Mouse (Mus musculus) liver, embryonic 14.5 days (tissue): ENCODE data around the gene Prpf3. TPM values are rescaled to one million over a fixed set of nuclear protein-coding genes. Genes with fewer than 3 reads are reported as not detected.

Experiments
- ATAC-seq: fragments of 200-750 bp; cut with Nextera tagmentation; 2 replicates; pipeline ENCODE4 v1.8.0; 2017; ENCODE audit warnings: moderate number of reproducible peaks, mild to moderate bottlenecking, moderate library complexity; ENCODE audit not compliant: insufficient read depth
- DNase-seq, 3 experiments: peaks; one replicate each; pipeline ENCODE4 v3.0.0-alpha.2; 2012 to 2013; ENCODE audit warnings: low read depth in 3 of 3, low spot score in 3 of 3
- H3K27ac ChIP-seq: fragments of 300-500 bp; sonication (generic); 2 replicates; pipeline ENCODE4 v1.5.1; 2014; ENCODE audit warnings: moderate library complexity, mild to moderate bottlenecking, control low read depth, inconsistent platforms
- H3K27me3 ChIP-seq: fragments of 300-500 bp; sonication (generic); 2 replicates; pipeline ENCODE4 v1.6.1; 2014; ENCODE audit warnings: mild to moderate bottlenecking, low read length, moderate library complexity; ENCODE audit not compliant: control insufficient read depth, insufficient read depth
- H3K36me3 ChIP-seq: fragments of 300-500 bp; sonication (generic); replicated peaks from 2 replicates; pipeline ENCODE4 v1.6.1; 2014; ENCODE audit warnings: low read depth; ENCODE audit not compliant: control insufficient read depth, insufficient read depth
- H3K4me1 ChIP-seq, 2 experiments: fragments of 200-500 bp in 1 of 2; fragments of 300-500 bp in 1 of 2; sonication (generic) in 1 of 2; replicated peaks; 2 replicates each; pipeline ENCODE4 v1.6.1; 2012 to 2014; ENCODE audit warnings: antibody characterized with exemption in 1 of 2, inconsistent platforms in 1 of 2, low read length in 1 of 2; ENCODE audit not compliant: control insufficient read depth in 2 of 2, insufficient read depth in 2 of 2
- H3K4me2 ChIP-seq: fragments of 300-500 bp; sonication (generic); 2 replicates; pipeline ENCODE4 v1.6.1; 2014; ENCODE audit warnings: low read depth, mild to moderate bottlenecking, control low read depth, moderate library complexity
- H3K4me3 ChIP-seq, 2 experiments: fragments of 200-500 bp in 1 of 2; fragments of 300-500 bp in 1 of 2; sonication (generic) in 1 of 2; 2 replicates each; pipeline ENCODE4 v1.5.1; 2012 to 2014; ENCODE audit warnings: low read depth in 2 of 2, low read length in 2 of 2, mild to moderate bottlenecking in 2 of 2, control low read depth in 1 of 2, inconsistent platforms in 1 of 2, moderate library complexity in 1 of 2; ENCODE audit not compliant: insufficient read depth in 1 of 2
- H3K9ac ChIP-seq: fragments of 300-500 bp; sonication (generic); replicated peaks from 2 replicates; pipeline ENCODE4 v1.6.1; 2014; ENCODE audit warnings: mild to moderate bottlenecking, control low read depth, moderate library complexity
- H3K9me3 ChIP-seq: fragments of 300-500 bp; sonication (generic); 2 replicates; pipeline ENCODE4 v1.6.1; 2016; ENCODE audit warnings: low read length, mixed read lengths; ENCODE audit not compliant: control insufficient read depth
- CTCF ChIP-seq: IDR thresholded peaks from 2 replicates; pipeline ENCODE4 v1.5.1; 2016; ENCODE audit warnings: antibody characterized with exemption, low read depth, control low read depth
- EP300 ChIP-seq: IDR thresholded peaks from 2 replicates; pipeline ENCODE4 v1.6.1; 2016; ENCODE audit warnings: antibody characterized with exemption, low read depth
- WGBS: fragments of 180-500 bp; shearing (Covaris S2); extraction: QIAGEN DNeasy Blood & Tissue Kit; methylation state at CpG from one replicate; pipeline ENCODE4 v1.1.7; 2014; ENCODE audit not compliant: insufficient replicate concordance; 5-methylcytosine and 5-hydroxymethylcytosine counted together
- polyA plus RNA-seq, 2 experiments: library from polyadenylated mRNA; depleted of rRNA in 1 of 2; stranded (reverse) in 1 of 2; unstranded in 1 of 2; fragments of >200 nt; fragmentation: Nextera tagmentation in 1 of 2; extraction: Ambion mirVana in 1 of 2; gene quantifications; 2 replicates each; pipeline versions ENCODE4 v1.2.1 to v1.2.3; 2012 to 2014

Prpf3 gene
- 9.9 and 18.9 TPM in 2 replicates for polyA plus RNA-seq (2012; rRNA removed)
- polyA plus RNA-seq (2014; fragmentation: Nextera tagmentation; extraction: Ambion mirVana) = 27.2 and 27.5 TPM in 2 replicates

GRCm38 (mm10) chr3:95855502-95856089, at the start of gene Prpf3:
Gene Prpf3, minus strand, starts transcription at chr3:95855885.
- no peak for TF ChIP-seq CTCF
- peak within 1 kb of the TSS; percentile 87 to 99 for H3K4me3 ChIP-seq
- H3K36me3 ChIP-seq = peaks cover 24% of the 10 kb centered on the region
- peaks cover 18% of the 10 kb centered on the region in 2 experiments for H3K4me1 ChIP-seq
- peak within 1 kb of the TSS; percentile 77 for H3K27ac ChIP-seq
- DNase-seq (peak; percentile 83 to 86 (median 84)), ATAC-seq (peak; percentile 96)
- H3K27me3 ChIP-seq = no peaks in the 10 kb centered on the region
- peak within 1 kb of the TSS; percentile 77 for H3K9ac ChIP-seq
- under 1% methylated on average over 56 of the region's 56 CpGs for WGBS
- no peaks in the 10 kb centered on the region for H3K9me3 ChIP-seq
- peak within 1 kb of the TSS; percentile 93 for H3K4me2 ChIP-seq

- whole genome bisulfite sequencing = 1% methylated on average over 15 of the region's 15 CpGs
- ATAC-seq (no peak), DNase-seq (no peak)
- peak within 1 kb of the TSS; percentile 33 to 39 for H3K4me3 ChIP-seq
- peaks cover 47% of the 10 kb centered on the region for H3K27me3 ChIP-seq
- H3K4me2 ChIP-seq = peak within 1 kb of the TSS; percentile 60
- peak within 1 kb of the TSS; percentile 34 for H3K27ac ChIP-seq
- H3K9ac ChIP-seq = peak within 1 kb of the TSS; percentile 13; the same call in 1 of the 2 replicates
- no peaks in the 10 kb centered on the region for H3K36me3 ChIP-seq
- H3K4me1 ChIP-seq = peaks cover 0 to 14% of the 10 kb centered on the region in 2 experiments; a peak in 2 of 4 replicates
- TF ChIP-seq EP300 = no peak
- no peak for TF ChIP-seq CTCF
- H3K9me3 ChIP-seq = no peaks in the 10 kb centered on the region
Observed at GRCm38 (mm10) chr3:95904568-95904967, 48.9 kb upstream of the Prpf3 start, which contains the start of gene Car14. Gene Car14, minus strand, starts transcription at chr3:95904691.

GRCm38 (mm10) chr3:95903753-95904502, 48.2 kb upstream of the Prpf3 start:
- H3K4me2 ChIP-seq = peak overlapping the region; percentile 60
- WGBS = 14% methylated on average over 15 of the region's 15 CpGs
- ATAC-seq = peak; percentile 66
- no peaks in the 10 kb centered on the region for H3K9me3 ChIP-seq
- H3K36me3 ChIP-seq = no peaks in the 10 kb centered on the region
- H3K27ac ChIP-seq = peak overlapping the region; percentile 34; the same call in 1 of the 2 replicates
- H3K27me3 ChIP-seq = peaks cover 47% of the 10 kb centered on the region
- peak overlapping the region; percentile 16 to 24; a peak in 2 of 4 replicates for H3K4me3 ChIP-seq
- peak overlapping the region; percentile 13; the same call in 1 of the 2 replicates for H3K9ac ChIP-seq
- DNase-seq = no peak
- peaks cover 0 to 14% of the 10 kb centered on the region in 2 experiments; a peak in 2 of 4 replicates for H3K4me1 ChIP-seq
- TF ChIP-seq CTCF = no peak
- TF ChIP-seq EP300 = no peak

- Histone ChIP-seq H3K9ac (no peak overlapping the region), H3K4me1 (peaks cover 0 to 14% of the 10 kb centered on the region in 2 experiments; a peak in 2 of 4 replicates), H3K27ac (no peak overlapping the region), H3K4me2 (no peak overlapping the region), H3K27me3 (peaks cover 47% of the 10 kb centered on the region), H3K4me3 (no peak overlapping the region), H3K36me3 (no peaks in the 10 kb centered on the region), H3K9me3 (no peaks in the 10 kb centered on the region)
- ATAC-seq (no peak), DNase-seq (no peak)
- TF ChIP-seq CTCF (no peak), EP300 (no peak)
- WGBS = 41% methylated on average over 6 of the region's 6 CpGs
Observed at GRCm38 (mm10) chr3:95902643-95903042, 47.0 kb upstream of the Prpf3 start.

GRCm38 (mm10) chr3:95902373-95902625, 46.6 kb upstream of the Prpf3 start:
- H3K4me1 ChIP-seq = peaks cover 0 to 14% of the 10 kb centered on the region in 2 experiments; a peak in 2 of 4 replicates
- H3K27ac ChIP-seq = no peak overlapping the region
- H3K9me3 ChIP-seq = no peaks in the 10 kb centered on the region
- TF ChIP-seq EP300 = no peak
- TF ChIP-seq CTCF = no peak
- H3K27me3 ChIP-seq = peaks cover 47% of the 10 kb centered on the region
- H3K36me3 ChIP-seq = no peaks in the 10 kb centered on the region
- ATAC-seq (no peak), DNase-seq (no peak)
- H3K9ac ChIP-seq = no peak overlapping the region
- no peak overlapping the region for H3K4me3 ChIP-seq
- no peak overlapping the region for H3K4me2 ChIP-seq
